Mouse (Mus musculus) gastrocnemius, postnatal 14 days (tissue): Measurements from ENCODE around the gene Clic6. TPM values are rescaled to one million over a fixed set of nuclear protein-coding genes. Genes with fewer than 3 reads are reported as not detected.

Experiments
- DNase-seq: peaks from one replicate; pipeline ENCODE4 v3.0.0; 2021; ENCODE audit warnings: mixed read lengths
- intact Hi-C: fragments of 180-260 bp; cut with DNase I; formaldehyde crosslinking; loops from one replicate; pipeline ENCODE4 v1.15.1; 2025; ENCODE audit warnings: low total_unique reads
- long read RNA-seq, 2 experiments: library from polyadenylated mRNA; stranded (forward); transcript quantifications; one replicate each; pipeline ENCODE4 v2.0.0; 2021
- total RNA-seq, 2 experiments: library from RNA; stranded (reverse); gene quantifications; 2 replicates each; pipeline ENCODE4 v1.2.3; 2021

The Clic6 gene
- total RNA-seq, result under 1 TPM in 1 of 2 experiments, not detected in 1; 0.08 TPM
- long read RNA-seq, experiment 1, result 0 reads
- long read RNA-seq, experiment 2, result 0 reads

- intact Hi-C loops, result no loop called here
- DNase-seq, result no peak
Measured at GRCm38 (mm10) chr16:92485436-92485835, at the start of gene Clic6. TSS of gene Clic6 (plus strand) at chr16:92485736.

GRCm38 (mm10) chr16:92439775-92440174, 45.8 kb upstream of the Clic6 start:
- intact Hi-C loops, result no loop called here
- DNase-seq, result no peak

GRCm38 (mm10) chr16:92440229-92440628, 45.3 kb upstream of the Clic6 start:
- no peak for DNase-seq
- intact Hi-C loops, result no loop called here

GRCm38 (mm10) chr16:92441203-92441602, 44.3 kb upstream of the Clic6 start:
- intact Hi-C loops, result no loop called here
- DNase-seq, result no peak

GRCm38 (mm10) chr16:92442150-92442549, 43.4 kb upstream of the Clic6 start:
- intact Hi-C loops, result no loop called here
- no peak for DNase-seq

- intact Hi-C loops, result no loop called here
- DNase-seq, result no peak
Measured at GRCm38 (mm10) chr16:92442946-92443345, 42.6 kb upstream of the Clic6 start.

- intact Hi-C loops, result no loop called here
- DNase-seq, result peak; percentile 54
Measured at GRCm38 (mm10) chr16:92443644-92444113, 41.9 kb upstream of the Clic6 start.

GRCm38 (mm10) chr16:92445377-92445776, 40.2 kb upstream of the Clic6 start:
- no peak for DNase-seq
- intact Hi-C loops, result no loop called here

GRCm38 (mm10) chr16:92449080-92449479, 36.5 kb upstream of the Clic6 start:
- intact Hi-C loops, result loop anchor here (2.0 kb wide), 1 partner anchor 58 kb away; no protein-coding TSS in a partner anchor
- no peak for DNase-seq

GRCm38 (mm10) chr16:92450331-92450730, 35.2 kb upstream of the Clic6 start:
- intact Hi-C loops, result loop anchor here (10.0 kb wide), 1 partner anchor 106 kb away; no protein-coding TSS in a partner anchor

GRCm38 (mm10) chr16:92451516-92452072, 33.9 kb upstream of the Clic6 start:
- intact Hi-C loops, result loop anchor here (10.0 kb wide), 1 partner anchor 107 kb away; no protein-coding TSS in a partner anchor
- no peak for DNase-seq

More at GRCm38 (mm10) chr16:92450331-92450730, 35.2 kb upstream of the Clic6 start:
- DNase-seq, result no peak

GRCm38 (mm10) chr16:92452609-92453008, 32.9 kb upstream of the Clic6 start:
- intact Hi-C loops, result loop anchor here (10.0 kb wide), 1 partner anchor 108 kb away; no protein-coding TSS in a partner anchor
- no peak for DNase-seq

GRCm38 (mm10) chr16:92454002-92454401, 31.5 kb upstream of the Clic6 start:
- intact Hi-C loops, result loop anchor here (10.0 kb wide), 1 partner anchor 109 kb away; no protein-coding TSS in a partner anchor
- no peak for DNase-seq

GRCm38 (mm10) chr16:92454495-92454894, 31.0 kb upstream of the Clic6 start:
- no peak for DNase-seq
- intact Hi-C loops, result loop anchor here (10.0 kb wide), 1 partner anchor 110 kb away; no protein-coding TSS in a partner anchor

GRCm38 (mm10) chr16:92455488-92455887, 30.0 kb upstream of the Clic6 start:
- intact Hi-C loops, result loop anchor here (10.0 kb wide), 1 partner anchor 111 kb away; no protein-coding TSS in a partner anchor

GRCm38 (mm10) chr16:92455969-92456368, 29.6 kb upstream of the Clic6 start:
- no peak for DNase-seq
- intact Hi-C loops, result loop anchor here (10.0 kb wide), 1 partner anchor 111 kb away; no protein-coding TSS in a partner anchor

More at GRCm38 (mm10) chr16:92455488-92455887, 30.0 kb upstream of the Clic6 start:
- DNase-seq, result no peak

- intact Hi-C loops, result loop anchor here (10.0 kb wide), 1 partner anchor 113 kb away; no protein-coding TSS in a partner anchor
- DNase-seq, result peak; percentile 57
Measured at GRCm38 (mm10) chr16:92457594-92457993, 27.9 kb upstream of the Clic6 start.

- no peak for DNase-seq
- intact Hi-C loops, result no loop called here
Measured at GRCm38 (mm10) chr16:92461412-92461811, 24.1 kb upstream of the Clic6 start.

- intact Hi-C loops, result no loop called here
- no peak for DNase-seq
Measured at GRCm38 (mm10) chr16:92464390-92464972, 21.1 kb upstream of the Clic6 start.

GRCm38 (mm10) chr16:92465226-92465625, 20.3 kb upstream of the Clic6 start:
- no peak for DNase-seq
- intact Hi-C loops, result no loop called here
